Mouse (Mus musculus): ENCODE results near the gene Dync2h1. TPM values are rescaled to one million over a fixed set of nuclear protein-coding genes. Genes with fewer than 3 reads are reported as not detected.

Gene Dync2h1
- polyA plus RNA-seq, 1 experiment: 0.25 TPM

Other genes with a start within 250 kb of the Dync2h1 start
- 8.7 and 10.2 TPM in 2 replicates for gene Dcun1d5, start 74 bp upstream of the Dync2h1 start, polyA plus RNA-seq (2012; rRNA removed)
- gene Mmp13, start 88.1 kb upstream of the Dync2h1 start, polyA plus RNA-seq (2012; rRNA removed): 0.98 and 2.3 TPM in 2 replicates
- 0.19 and 0.21 TPM in 2 replicates for gene Mmp12, start 159.9 kb upstream of the Dync2h1 start, polyA plus RNA-seq (2012; rRNA removed)
- not detected in 2 replicates for gene Mmp1b, start 203.6 kb upstream of the Dync2h1 start, polyA plus RNA-seq (2012; rRNA removed)

Data from large intestine, adult 2 months (tissue).